Mouse (Mus musculus) retina, adult 2 months (tissue): ENCODE data around the gene Pctp.

ENCODE experiments used
- DNase-seq: peaks from one replicate; pipeline ENCODE4 v3.0.0-alpha.2; 2012; ENCODE audit warnings: low read depth, low spot score

Pctp gene

GRCm38 (mm10) chr11:89978353-89978831, 24.3 kb downstream of the Pctp start:
- DNase-seq, result no peak

GRCm38 (mm10) chr11:89977746-89978352, 24.8 kb downstream of the Pctp start:
- no peak for DNase-seq

DNA sequence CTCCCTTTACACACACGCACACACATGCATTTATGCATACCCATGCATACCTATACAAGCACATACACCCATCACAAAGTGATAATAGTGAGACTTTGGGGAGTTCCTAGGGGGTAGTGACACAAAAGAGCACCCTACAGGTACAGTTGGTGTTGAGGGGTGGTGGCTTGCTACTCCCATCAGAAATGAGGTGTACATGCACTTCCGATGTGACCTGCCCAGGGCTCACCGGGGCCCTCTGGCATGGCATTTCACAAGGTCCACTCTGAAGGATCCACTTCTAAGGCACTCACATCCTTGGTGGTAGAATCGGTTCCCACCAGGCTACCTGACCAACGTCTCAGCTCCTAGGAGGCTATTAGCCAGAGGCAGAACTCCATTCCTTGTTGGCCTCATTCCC, 26.3 kb downstream of the Pctp start:
- DNase-seq, result no peak

- no peak for DNase-seq
Measured at GRCm38 (mm10) chr11:89971296-89971695, 31.4 kb downstream of the Pctp start.

DNA sequence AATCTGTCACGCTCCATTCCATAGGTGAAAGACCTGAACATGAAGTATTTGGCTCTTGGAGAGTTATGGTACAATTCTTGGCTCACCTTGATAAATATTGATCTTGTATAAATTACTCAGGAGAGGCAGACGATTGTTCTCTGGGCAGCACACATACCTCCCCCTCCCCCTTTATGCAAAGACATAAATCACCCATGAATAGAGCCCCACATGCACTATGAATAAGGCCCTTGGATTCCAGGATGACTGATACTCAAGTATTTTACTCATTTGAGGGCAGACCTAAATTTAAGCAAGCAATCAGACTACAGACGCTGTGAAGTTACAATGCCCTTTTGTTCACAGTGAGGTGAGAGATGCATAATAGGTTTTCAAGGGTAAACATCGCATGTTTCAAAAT, 32.0 kb downstream of the Pctp start:
- DNase-seq, result no peak

DNA sequence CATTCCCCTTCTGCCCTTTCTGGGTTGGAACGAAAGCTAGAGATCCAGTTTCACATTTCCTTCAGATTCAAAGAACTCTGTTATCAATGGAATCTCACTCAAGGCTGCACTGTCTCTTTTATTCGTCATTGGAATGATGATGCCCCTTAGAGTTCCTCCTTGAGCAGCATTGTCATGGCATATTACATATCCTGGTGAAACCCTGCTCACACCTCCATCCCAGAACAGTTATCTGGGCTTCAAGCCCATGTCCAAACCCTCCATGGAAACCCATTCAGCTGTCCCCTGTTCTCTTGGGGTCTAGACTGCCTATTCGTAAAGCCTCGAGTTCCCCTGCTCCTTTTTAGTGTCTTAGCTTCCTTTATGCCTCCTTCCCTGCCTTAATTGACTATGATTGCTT, 33.6 kb downstream of the Pctp start:
- DNase-seq, result no peak

DNA sequence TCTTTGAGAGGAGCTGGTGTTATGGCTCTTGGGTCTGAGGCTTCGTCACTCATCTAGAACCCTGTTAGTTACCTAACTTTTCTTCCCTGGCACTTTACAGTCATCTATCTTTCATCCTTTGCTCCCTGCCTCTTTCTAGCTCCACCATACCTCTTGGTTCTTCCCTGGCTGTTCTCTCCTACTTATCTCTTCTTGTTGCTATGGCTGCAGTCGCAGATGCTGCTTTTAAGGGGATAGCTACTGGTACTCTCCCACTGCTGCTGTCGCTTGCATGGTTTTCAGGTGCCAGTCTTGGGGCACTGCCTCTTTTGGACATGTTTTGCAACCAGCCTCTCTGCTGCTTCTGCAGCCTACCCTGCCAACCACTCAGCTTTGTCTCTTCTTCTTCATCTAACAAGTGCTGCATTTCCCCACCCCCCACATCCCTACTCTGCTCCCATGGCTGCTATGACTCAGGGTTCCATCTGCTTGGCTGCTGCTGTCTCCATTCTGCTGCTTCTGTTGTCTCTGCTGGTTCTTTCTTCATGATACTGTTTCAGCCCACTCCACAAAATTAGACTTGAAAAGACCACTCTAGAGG, 51.9 kb downstream of the Pctp start:
- DNase-seq, result no peak

GRCm38 (mm10) chr11:89947806-89948205, 54.9 kb downstream of the Pctp start:
- no peak for DNase-seq

DNA sequence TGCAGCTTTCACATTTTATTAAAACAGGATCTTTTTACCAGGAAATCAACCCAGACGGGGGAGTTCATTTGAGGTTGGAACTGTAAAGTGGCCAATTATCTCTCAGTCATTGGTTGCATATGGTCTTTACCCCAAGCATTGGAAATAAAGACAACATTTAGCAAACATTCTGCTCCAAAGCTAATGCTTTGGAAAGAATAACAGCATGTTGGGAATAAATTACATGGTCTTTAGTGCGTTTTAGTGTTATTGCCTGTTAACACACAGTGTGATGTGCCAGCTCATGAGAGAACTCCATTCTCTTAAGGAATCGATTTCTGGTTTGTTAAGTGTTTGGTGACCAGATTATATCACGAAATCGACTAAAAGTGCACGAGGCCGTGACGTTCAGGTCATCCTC, 57.5 kb downstream of the Pctp start:
- DNase-seq, result no peak

- DNase-seq, result no peak
Measured at GRCm38 (mm10) chr11:89937241-89937640, 65.5 kb downstream of the Pctp start.
